Mouse (Mus musculus) embryo, embryonic 10.5 days (tissue): ENCODE measurements around the gene Pik3r2.

Experiments used
- DNase-seq: peaks from one replicate; pipeline ENCODE4 v3.0.0-alpha.2; 2015; ENCODE audit warnings: low spot score

Pik3r2 gene

DNA sequence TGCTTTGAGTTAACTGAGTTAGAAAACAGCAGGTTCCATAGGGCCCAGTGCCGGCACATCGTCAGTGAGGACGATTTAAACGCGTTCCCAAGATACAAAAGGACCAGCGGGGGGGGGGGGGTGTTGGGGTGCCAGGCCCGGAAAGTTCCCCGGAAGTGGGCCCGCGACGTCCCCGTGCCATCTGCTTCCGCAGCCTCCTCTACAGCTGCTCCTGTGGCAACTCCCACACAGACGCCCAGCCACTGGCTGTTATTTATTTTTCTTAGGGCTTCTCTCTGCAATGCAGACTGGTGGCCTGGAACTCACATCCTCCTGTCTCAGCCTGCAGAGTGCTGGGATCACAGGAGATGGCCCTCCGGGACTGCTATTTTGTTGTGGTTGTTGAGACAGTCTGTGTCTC, 24.6 kb upstream of the Pik3r2 start:
- no peak for DNase-seq

DNA sequence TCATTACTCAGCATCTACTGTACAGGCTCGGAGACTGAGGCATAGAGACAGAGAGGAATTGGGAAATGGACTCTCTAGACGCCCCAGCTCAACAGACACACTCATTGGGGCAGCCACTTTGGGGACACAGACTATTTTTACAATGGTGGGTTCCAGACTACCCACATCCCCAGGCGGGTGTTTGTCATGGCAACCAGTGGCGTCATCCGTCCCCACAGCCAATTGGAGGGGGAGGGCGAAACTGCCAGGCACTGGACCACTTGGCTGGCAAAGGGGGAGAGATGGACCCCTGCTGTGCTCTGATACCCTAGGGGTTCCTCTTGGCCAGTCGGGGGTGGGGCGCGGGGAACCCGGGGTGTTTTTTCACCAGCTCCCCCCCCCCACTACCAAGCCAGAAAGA, 24.1 kb upstream of the Pik3r2 start:
- DNase-seq, result no peak

DNA sequence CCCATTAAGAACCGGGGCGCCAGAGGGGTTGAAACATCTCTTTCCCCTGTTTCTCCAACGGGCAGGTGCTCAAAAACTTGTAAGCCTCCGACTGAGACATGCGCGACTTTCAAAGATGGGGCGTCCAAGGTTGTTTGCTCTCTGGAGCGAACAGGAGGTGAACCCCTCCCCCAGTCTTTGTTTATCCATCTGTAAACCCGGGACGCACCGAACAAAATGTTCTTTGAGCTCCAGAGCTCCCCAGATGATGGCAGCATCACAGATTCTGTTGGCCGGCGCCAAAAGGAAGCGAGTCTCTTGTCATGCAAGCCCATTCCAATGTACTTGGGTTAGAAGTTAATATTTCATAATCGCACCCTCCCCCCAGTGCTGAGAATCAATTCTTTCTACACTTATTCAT, 21.8 kb upstream of the Pik3r2 start:
- no peak for DNase-seq

DNA sequence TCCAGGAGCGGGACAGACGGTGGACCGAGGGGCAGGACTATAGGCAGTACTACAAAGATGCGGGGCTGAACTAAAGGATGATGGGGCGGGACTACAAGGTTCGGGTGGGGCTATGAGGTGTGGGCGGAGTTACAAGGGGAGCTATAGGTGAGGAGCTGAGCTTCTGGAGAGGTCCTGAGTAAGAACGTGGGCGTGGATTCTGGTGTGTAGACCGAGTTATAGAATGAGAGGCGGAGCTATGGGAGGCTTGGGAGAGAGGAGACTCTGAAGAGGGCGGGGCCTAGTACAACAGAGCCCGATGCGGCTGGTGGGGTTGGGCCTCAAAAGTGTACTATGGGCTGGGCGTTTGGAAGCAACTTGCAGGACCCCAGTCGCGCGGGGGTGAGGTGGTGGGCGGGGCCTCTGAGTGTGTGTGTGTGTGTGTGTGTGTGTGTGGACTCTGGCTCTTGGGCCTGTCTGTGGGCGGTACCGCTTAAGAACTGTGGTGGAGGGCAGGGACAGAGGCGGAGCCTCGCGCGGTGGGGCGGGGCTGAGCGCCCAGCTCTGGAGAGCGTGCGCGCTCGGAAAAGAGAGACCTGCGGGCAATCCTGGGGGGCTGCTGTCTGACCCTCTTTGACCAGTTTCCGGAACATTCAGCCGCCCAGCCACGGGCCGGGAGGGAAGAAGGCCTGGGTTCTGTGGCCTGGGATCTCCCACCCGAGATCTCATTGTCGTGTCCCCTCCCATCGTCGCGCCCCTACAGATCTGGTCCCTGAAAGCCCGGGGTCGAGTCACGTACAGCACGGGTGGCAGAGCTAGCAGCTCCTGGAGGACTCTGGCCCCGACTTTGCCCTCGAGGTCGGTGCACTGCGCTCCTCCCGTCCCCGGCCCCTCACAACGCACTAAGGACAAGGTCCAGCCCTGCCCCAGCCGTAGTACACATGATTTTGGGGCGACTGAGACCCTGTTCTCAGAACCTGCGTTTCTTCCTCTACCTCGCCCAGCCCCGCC, 20.9 kb upstream of the Pik3r2 start:
- DNase-seq, result peak; percentile 97

DNA sequence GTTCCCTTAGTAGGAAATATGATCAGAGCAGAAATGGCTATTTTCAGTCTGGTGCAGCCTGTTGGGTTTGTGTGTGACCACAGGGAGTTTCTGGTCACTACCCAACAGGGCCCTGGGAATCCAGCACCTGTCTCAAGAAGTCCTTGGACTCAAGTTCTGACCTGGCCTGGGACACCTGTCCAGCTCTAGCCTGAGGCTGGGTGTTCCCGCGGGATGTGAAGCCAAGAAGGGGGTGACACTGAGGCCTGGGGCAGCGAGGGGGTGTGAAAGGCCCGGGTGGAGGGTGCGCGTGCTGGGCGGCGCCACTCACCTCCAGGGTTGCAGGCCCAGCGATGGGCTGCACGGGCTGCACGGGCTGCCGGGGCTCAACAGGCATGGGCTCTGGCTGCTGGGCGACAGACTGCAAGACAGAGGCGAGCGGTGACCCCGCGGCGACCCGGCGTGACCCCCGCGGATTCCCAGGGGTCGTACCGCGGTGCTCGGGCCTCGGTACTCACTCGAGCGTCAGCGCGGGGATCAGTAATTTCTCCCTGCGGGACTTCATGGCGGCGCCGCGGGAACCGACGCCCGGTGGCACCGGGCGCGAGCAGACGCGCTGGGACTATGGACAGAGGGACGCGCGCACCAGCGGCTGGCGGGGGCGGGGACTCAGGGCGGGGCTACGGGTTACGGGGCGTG, 20.0 kb upstream of the Pik3r2 start:
- no peak for DNase-seq

DNA sequence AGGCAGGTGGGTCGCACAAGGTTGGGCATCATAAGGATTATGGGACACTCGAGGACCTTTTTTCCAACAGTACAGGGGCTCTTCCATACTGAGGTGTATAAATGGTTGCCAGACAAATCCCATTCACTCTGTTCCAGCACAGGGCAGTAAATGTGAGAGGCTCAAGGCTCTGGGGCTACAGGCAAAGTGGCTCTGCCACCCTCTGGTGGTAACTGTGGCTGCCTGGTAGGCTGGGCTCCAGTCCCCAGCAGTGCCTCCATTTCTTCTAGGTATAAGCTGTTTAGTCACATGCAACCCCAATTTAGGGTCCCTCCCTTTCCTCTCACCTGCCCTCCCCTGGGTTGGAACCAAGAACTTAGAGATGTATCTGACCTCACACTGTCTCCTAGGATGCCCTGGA, 18.9 kb upstream of the Pik3r2 start:
- no peak for DNase-seq

DNA sequence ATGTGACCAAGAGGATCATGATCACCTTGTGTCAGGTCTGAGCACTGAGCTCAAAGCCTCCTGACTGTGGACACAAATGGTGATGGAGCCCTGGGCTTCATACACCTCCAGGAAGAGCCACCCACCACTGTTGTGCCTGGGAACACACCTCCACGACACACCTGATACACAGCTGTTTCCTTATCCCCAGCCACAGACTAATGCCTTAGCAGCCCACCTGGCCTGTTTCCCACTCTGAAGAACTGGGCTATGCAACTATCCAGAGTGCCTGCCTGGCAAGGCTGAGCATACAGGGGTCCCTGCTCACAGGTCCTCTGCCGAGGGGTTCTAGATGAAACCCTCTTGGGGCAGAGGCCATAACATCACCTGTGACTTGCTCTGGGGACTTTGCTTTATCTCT, 17.7 kb upstream of the Pik3r2 start:
- DNase-seq, result no peak

DNA sequence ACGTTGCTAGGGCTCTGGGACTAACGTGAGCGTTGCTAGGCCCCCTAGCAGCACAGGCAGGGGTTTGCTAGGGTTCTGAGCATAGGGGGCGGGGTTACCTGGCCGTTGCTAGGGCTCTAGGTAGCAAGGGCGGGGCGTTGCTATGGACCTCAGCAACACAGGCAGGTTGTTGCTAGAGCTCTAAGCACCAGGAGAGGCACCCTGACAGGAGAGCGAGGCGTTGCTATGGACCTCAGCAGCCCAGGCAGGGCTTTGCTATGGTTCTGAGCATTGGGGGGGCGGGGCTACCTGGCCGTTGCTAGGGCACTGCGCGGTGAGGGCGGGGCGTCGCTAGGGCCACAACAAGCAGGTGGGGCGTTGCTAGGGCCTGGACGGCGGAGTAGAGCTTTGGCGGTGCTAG, 16.2 kb upstream of the Pik3r2 start:
- DNase-seq, result no peak

DNA sequence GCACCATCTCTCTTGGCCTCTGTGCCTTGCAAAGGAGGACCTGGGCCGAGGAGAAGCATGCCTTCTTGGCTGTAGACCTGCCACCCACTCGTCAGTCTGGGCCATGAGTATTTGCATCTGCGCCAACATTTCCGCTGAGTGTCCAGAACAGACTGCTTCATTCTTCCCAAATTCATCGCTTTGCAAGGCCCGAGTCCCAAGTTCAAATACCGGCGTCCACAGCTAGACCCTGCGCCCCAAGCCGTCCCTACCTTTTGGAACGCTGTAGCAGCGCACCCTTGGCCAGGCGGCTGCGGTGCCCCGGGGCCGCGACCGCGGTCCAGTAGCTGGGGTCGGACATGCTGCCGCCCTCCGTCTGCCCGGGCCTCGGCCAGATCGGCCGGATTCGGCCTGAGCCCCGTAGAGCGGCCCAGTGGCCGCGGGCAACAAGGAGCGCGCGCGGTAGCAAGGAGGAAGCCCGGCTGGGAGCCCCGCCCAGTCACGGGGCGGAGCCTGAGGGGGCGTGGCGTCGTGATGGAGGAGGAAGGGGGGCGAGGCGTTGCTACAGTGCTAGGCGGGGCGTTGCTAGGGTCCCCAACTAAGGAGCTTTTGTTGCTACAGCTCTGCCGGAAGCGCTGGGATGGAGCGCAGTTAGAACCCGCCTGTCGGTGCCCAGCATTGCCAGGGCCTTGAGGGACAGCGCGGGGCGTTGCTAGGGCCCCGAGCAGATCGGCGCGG, 15.6 kb upstream of the Pik3r2 start:
- DNase-seq, result peak; percentile 98

DNA sequence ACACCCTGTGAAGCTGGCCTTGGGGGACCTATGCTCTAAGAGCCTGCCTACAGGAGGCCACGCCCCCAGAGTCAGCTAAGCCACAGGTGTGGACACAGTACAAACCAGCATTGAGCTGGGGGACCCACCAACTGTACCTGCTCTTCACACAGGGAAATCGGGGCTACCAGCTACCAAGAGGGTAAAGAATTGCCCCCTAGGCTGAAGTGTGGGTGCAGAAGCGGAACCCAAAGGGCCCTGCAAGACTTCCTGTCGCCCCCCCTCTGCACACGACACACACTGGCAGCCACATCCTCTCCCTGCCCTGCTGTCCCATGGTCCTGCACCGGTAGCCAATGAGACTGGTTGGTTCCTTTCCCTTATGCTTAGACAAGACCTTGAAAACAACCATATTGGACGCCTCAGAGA, 14.8 kb upstream of the Pik3r2 start:
- DNase-seq, result no peak

DNA sequence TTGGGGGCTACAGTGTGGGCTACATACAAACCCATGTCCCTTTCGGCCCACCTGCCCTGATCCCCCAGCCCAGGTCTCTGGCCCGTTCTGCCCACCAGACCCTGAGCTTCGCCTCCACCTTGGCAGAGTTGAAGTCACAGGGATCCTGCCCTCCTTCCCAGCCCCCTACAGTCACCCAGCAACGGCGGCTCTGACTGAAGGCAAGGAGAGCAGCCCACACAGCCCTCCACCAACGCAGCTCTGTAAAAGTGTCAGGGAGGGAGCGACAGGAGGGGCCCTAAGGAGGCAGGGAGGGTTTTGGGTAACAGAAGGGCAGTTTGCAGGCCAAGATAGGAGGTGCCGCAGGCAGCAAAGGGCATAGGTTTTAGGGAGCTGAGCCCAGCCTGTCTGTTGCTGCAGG, 14.3 kb upstream of the Pik3r2 start:
- no peak for DNase-seq

DNA sequence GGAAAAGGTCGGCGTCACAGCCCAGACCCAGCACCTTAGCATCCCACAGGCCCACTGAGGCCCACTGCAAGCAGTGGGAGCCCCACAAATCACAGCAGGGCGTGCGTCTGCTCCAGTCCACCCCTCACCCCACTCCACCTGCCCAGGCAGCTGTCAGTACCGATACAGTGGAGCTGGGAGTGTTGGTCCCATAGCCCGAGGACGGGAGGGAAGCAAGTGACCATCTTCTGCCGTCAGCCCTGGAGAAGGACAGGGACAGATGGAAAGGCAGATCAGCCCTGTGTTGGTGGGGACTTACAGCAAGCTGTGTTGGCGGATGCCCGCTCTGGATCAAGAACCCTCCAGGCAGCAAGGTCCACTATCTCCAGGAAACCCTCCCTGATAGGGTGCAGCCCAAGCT, 12.5 kb upstream of the Pik3r2 start:
- DNase-seq, result no peak

DNA sequence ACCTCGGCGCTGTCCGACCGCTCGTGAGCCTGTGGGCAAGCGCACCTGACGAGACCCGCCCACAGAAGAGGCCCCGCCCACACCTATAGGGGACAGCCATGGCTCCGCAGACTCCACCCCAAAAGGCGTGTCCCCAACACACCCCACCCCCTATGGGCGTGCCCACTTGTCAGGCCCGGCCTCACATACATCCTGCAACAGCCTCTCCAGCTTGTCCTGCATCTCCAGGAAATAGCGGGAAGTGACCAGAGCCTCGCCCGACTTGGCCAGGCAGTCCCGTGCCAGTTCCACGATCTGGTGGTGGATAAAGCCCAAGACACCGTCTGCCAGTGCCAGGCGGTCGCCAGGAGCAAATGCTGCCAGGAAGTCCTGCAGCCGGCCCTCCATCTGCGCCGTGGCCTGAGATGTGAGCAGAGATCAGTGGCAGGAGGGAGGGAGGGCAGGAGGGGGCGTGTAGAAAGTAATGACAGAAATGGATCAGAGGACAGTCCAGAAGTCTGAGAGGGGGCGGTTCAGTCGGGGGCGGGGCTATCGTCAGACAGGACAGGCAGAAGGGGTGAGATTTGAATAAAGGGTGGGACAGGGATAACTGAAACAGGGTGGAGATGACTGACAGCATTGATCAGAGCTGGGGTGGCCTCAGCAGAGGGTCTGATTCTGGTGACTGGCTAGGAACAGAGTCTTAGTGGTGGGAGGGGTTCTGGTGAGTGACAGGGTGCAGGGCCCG, 11.6 kb upstream of the Pik3r2 start:
- peak; percentile 83 for DNase-seq

DNA sequence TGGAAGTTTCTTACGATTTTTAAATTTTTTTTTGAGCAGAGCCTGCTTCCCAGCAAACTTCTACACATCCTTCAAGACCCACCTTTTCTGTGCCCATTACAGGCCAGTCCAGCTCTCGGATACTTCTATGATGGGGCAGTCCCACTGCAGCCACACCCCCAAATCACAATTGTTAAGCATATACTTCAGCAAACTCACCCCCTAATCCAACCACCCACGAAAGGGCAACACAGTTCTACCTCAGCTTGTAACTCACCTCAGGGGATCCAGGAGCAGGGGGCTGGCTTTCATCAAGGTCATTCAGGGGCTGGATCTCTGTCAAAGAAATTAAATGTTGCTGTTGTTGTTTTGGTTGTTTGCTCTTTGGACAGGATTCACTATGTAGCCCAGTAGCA, 10.5 kb upstream of the Pik3r2 start:
- DNase-seq, result no peak

DNA sequence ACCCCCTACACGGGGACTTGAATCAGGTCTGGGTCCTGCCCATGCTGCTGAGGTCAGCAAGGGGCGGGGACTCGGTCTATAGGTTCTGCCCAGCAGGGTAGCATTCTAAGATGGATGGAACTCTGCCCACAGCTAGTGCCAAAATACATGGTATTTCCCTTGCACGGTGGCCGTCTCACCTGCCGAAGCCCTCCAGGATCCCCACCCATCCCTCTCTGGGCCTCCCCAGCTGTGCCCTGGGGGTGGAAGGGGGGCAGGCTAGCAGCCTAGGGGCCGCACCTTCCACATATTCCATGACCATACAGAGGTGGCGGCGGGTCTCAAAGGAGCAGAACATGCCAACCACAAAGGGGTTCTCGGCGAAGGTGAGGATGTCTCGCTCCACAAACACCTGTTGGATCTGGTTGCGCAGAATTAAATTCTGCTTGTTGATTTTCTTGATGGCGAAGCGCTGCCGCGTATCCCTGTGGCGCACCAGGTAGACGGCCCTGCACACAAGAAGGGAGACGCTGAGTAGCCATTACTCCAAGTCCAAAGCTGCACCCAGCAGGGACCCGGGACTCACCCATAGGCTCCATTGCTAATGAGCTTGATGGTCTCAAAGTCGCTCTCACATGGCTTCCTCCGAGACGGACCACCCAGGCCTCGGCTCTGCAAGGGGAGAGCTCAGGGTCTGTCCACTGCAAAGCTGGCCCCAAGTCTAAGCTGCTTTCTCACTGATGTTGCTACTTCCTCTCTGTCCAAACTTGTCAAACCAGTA, 10.0 kb upstream of the Pik3r2 start:
- no peak for DNase-seq

DNA sequence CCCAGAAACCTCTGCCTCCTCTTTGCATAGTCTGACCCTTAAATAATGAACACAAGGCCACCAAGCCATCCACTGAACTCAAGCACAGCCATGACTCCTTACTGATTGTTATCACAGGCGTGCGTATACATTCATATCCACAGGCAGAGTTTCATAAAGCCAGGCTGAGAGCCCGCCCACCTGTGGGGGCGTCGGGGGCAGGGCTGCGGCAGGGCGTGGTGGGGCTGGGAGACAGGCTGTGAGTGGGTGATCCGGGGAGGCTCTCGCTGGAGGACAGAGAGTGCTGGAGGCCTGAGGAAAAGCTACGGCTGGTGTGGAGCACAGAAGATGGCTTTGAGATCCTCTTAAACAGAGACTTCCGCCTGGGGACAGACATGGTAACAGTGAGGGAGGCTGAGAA, 3.6 kb upstream of the Pik3r2 start:
- no peak for DNase-seq

DNA sequence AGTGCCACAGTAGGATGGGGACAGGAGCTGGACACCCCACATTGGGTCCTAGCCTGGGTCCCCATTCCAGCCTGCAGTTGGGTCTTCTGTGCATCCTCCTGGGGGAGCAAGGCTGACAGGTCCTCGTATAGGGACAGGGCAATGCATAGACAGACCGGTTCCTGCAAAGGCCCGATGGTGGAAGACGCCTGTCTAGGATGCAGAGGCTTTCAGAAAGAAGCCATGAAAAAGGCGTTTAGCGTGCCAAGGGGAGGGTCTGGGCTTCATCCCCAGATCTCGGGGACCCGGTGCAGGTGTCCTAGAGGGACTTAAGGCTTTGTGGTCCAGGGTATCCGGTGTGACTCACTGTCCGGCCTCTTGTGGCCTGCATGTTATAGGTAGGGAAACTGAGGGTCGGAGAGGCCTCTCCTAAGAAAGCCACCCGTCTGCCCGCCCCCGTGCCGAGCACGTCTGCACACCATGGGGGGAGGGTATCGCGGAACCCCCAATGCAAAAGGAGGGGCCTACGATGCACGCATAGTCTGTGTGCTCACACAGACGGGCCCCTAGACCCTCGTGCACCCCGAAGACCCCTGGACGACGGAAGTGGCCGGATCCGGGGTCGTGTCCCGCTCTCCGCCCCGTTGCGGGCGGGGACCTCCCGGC, 540 bp downstream of the Pik3r2 start:
- DNase-seq, result no peak

DNA sequence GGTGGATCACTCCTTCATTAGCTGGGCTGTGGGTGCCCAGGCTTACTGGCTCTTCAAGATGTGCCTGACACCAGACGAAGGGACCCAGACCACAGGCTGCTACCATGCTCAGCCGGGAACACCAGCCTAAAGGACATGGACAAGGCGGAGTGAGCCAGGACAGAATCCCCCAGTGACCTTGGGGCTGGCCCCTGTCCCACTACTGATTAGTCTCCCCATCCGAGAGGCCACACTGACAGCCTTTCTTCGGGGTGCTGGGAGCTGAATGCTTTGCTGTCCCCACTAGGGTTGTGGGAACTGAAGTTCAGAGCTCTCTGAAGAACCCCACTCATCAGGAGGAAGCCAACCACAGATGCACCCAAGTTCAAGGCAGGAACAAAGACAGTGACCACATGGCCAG, 1.3 kb downstream of the Pik3r2 start:
- no peak for DNase-seq

DNA sequence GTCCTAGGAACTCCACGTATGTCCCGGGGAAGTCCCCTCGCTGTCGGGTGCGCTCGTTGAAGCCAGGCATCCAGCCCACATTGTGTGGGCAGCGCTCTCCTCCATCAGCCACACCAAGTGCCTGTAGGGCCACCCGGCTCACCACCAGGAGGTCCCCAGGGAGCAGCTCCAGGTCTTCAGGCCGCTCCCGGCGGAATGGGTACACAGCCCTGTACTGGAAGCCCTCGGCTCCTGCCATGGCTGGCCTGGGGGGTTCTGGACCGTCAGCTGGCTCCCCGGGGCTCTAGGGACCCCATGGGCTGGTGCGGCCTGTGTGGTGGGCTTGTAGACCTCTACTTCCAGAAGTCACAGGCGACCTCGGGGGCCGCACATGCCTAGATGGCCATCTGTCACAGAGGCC, 1.8 kb downstream of the Pik3r2 start:
- DNase-seq, result no peak

DNA sequence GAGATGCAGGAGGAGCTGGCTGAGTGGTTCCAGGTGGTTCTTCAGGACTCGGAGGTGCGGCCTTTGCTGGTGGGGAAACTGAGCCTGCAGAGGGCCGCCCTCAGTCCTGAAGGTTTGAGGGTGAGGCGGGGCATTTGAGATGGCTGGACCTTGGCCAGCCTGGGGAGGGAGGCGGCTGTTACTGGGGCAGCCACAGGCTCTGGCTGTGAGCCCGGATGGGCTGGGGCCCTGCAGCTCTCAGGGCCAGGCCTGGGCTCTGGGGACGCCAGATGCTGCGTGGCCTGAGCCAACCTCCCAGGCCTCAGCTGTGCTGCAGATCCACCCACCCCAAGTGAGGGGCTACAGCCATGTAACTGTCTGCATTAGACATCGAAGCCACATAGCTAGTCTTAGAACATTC, 2.7 kb downstream of the Pik3r2 start:
- DNase-seq, result no peak

DNA sequence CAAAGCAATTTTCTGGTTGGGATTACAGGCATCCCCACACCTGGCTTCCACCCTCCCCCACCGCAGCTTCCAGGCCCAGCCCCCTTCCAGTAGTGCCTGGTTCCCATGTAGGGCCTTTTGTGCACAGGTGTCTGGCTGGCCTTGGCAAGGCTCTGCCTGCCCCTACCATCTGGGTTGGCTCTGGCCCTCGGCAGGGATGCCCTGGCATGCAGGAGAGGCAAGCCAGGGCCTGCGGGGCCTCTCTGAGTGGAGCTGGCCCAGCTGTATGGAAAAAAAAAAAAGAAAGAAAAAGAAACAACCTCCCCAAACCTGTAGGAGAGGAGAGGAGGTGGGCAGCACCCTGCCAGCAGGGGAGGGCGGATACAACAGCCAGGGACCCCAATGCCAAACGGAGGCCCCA, 3.1 kb downstream of the Pik3r2 start:
- DNase-seq, result no peak
